Mouse (Mus musculus): Measurements from ENCODE around the gene Smyd1. TPM values are rescaled to one million over a fixed set of nuclear protein-coding genes. Genes with fewer than 3 reads are reported as not detected.
"Not testable (repeated sequence)": the region's sequence is repeated elsewhere in the genome, so short reads cannot be mapped to it uniquely, and the experiment has no call there.

The Smyd1 gene
- polyA plus RNA-seq, 2 experiments = 19.1 to 26.3 TPM

GRCm38 (mm10) chr6:71333578-71334273 is 11.7 kb upstream of the Smyd1 start:
- no peaks in the 10 kb centered on the region for H3K36me3 ChIP-seq (ENCODE audit: control insufficient read depth, insufficient read depth, low read length)
- WGBS = 87% methylated on average over 11 of the region's 11 CpGs

GRCm38 (mm10) chr6:71333031-71333430 is 11.0 kb upstream of the Smyd1 start:
- 65% methylated on average over 3 of the region's 3 CpGs for WGBS
- Histone ChIP-seq H3K9me3 (ENCODE audit: control insufficient read depth, low read length) (no peaks in the 10 kb centered on the region), H3K27ac (replicated peaks; ENCODE audit: low read depth, low read length) (no peak overlapping the region), H3K27me3 (ENCODE audit: control insufficient read depth, insufficient read depth, low read length) (no peaks in the 10 kb centered on the region), H3K4me1 (ENCODE audit: control insufficient read depth, insufficient read depth, low read length) (no peaks in the 10 kb centered on the region), H3K9ac (ENCODE audit: low read depth, low read length, severe bottlenecking) (no peak overlapping the region), H3K4me2 (replicated peaks; ENCODE audit: low read depth, low read length, severe bottlenecking) (no peak overlapping the region), H3K4me3 (replicated peaks; ENCODE audit: low read length) (no peak overlapping the region), H3K36me3 (ENCODE audit: control insufficient read depth, insufficient read depth, low read length) (no peaks in the 10 kb centered on the region)
- ATAC-seq (ENCODE audit: low FRiP score, low read depth) = no peak
- TF ChIP-seq POLR2A (IDR thresholded peaks at IDR 0.05; ENCODE audit: borderline replicate concordance, extremely low read depth, insufficient read depth, insufficient read length) = no peak
- DNase-seq (ENCODE audit: low spot score) = no peak

More at GRCm38 (mm10) chr6:71333578-71334273, 11.7 kb upstream of the Smyd1 start:
- Histone ChIP-seq H3K4me3 (replicated peaks; ENCODE audit: low read length) (no peak overlapping the region), H3K27ac (replicated peaks; ENCODE audit: low read depth, low read length) (no peak overlapping the region), H3K27me3 (ENCODE audit: control insufficient read depth, insufficient read depth, low read length) (no peaks in the 10 kb centered on the region), H3K9ac (ENCODE audit: low read depth, low read length, severe bottlenecking) (no peak overlapping the region), H3K9me3 (ENCODE audit: control insufficient read depth, low read length) (no peaks in the 10 kb centered on the region), H3K4me2 (replicated peaks; ENCODE audit: low read depth, low read length, severe bottlenecking) (no peak overlapping the region), H3K4me1 (ENCODE audit: control insufficient read depth, insufficient read depth, low read length) (no peaks in the 10 kb centered on the region)
- ATAC-seq (ENCODE audit: low FRiP score, low read depth) (no peak), DNase-seq (ENCODE audit: low spot score) (no peak)
- TF ChIP-seq POLR2A (IDR thresholded peaks at IDR 0.05; ENCODE audit: borderline replicate concordance, extremely low read depth, insufficient read depth, insufficient read length) = no peak

GRCm38 (mm10) chr6:71332236-71332965 is 10.4 kb upstream of the Smyd1 start:
- H3K4me3 ChIP-seq (replicated peaks; ENCODE audit: low read length) = no peak overlapping the region
- ATAC-seq (ENCODE audit: low FRiP score, low read depth) = no peak
- TF ChIP-seq POLR2A (IDR thresholded peaks at IDR 0.05; ENCODE audit: borderline replicate concordance, extremely low read depth, insufficient read depth, insufficient read length) = no peak
- no peaks in the 10 kb centered on the region for H3K27me3 ChIP-seq (ENCODE audit: control insufficient read depth, insufficient read depth, low read length)
- H3K9me3 ChIP-seq (ENCODE audit: control insufficient read depth, low read length) = no peaks in the 10 kb centered on the region
- no peak for DNase-seq (ENCODE audit: low spot score)
- no peaks in the 10 kb centered on the region for H3K4me1 ChIP-seq (ENCODE audit: control insufficient read depth, insufficient read depth, low read length)
- H3K4me2 ChIP-seq (replicated peaks; ENCODE audit: low read depth, low read length, severe bottlenecking) = no peak overlapping the region
- WGBS = 68% methylated on average over 11 of the region's 11 CpGs
- H3K9ac ChIP-seq (ENCODE audit: low read depth, low read length, severe bottlenecking) = no peak overlapping the region; the same call in 1 of the 2 replicates
- no peaks in the 10 kb centered on the region for H3K36me3 ChIP-seq (ENCODE audit: control insufficient read depth, insufficient read depth, low read length)
- H3K27ac ChIP-seq (replicated peaks; ENCODE audit: low read depth, low read length) = no peak overlapping the region

GRCm38 (mm10) chr6:71331491-71331890 is 9.5 kb upstream of the Smyd1 start:
- H3K27me3 ChIP-seq (ENCODE audit: control insufficient read depth, insufficient read depth, low read length); H3K4me3 ChIP-seq (replicated peaks; ENCODE audit: low read length); H3K9ac ChIP-seq (ENCODE audit: low read depth, low read length, severe bottlenecking); H3K4me1 ChIP-seq (ENCODE audit: control insufficient read depth, insufficient read depth, low read length); ATAC-seq (ENCODE audit: low FRiP score, low read depth); H3K27ac ChIP-seq (replicated peaks; ENCODE audit: low read depth, low read length); DNase-seq (ENCODE audit: low spot score); H3K9me3 ChIP-seq (ENCODE audit: control insufficient read depth, low read length); H3K4me2 ChIP-seq (replicated peaks; ENCODE audit: low read depth, low read length, severe bottlenecking); H3K36me3 ChIP-seq (ENCODE audit: control insufficient read depth, insufficient read depth, low read length): not testable (repeated sequence)
- 93% methylated on average over 1 of the region's 4 CpGs for WGBS

- no peak for ATAC-seq (ENCODE audit: low FRiP score, low read depth)
These were observed 8.5 kb upstream of the Smyd1 start for GRCm38 (mm10) chr6:71330486-71330885.

More at GRCm38 (mm10) chr6:71330486-71330885, 8.5 kb upstream of the Smyd1 start:
- no peak overlapping the region for H3K4me2 ChIP-seq (replicated peaks; ENCODE audit: low read depth, low read length, severe bottlenecking)
- no peak for TF ChIP-seq POLR2A (IDR thresholded peaks at IDR 0.05; ENCODE audit: borderline replicate concordance, extremely low read depth, insufficient read depth, insufficient read length)
- DNase-seq (ENCODE audit: low spot score) = no peak
- 82% methylated on average over 7 of the region's 7 CpGs for WGBS
- H3K4me3 ChIP-seq (replicated peaks; ENCODE audit: low read length) = no peak overlapping the region
- H3K9ac ChIP-seq (ENCODE audit: low read depth, low read length, severe bottlenecking) = no peak overlapping the region
- no peaks in the 10 kb centered on the region for H3K36me3 ChIP-seq (ENCODE audit: control insufficient read depth, insufficient read depth, low read length)
- H3K27ac ChIP-seq (replicated peaks; ENCODE audit: low read depth, low read length) = no peak overlapping the region
- H3K27me3 ChIP-seq (ENCODE audit: control insufficient read depth, insufficient read depth, low read length) = no peaks in the 10 kb centered on the region
- H3K9me3 ChIP-seq (ENCODE audit: control insufficient read depth, low read length) = no peaks in the 10 kb centered on the region
- no peaks in the 10 kb centered on the region for H3K4me1 ChIP-seq (ENCODE audit: control insufficient read depth, insufficient read depth, low read length)

Measured in limb, embryonic 14.5 days (tissue).